Mouse (Mus musculus): Measurements from ENCODE around the gene Mdm2.

DNA sequence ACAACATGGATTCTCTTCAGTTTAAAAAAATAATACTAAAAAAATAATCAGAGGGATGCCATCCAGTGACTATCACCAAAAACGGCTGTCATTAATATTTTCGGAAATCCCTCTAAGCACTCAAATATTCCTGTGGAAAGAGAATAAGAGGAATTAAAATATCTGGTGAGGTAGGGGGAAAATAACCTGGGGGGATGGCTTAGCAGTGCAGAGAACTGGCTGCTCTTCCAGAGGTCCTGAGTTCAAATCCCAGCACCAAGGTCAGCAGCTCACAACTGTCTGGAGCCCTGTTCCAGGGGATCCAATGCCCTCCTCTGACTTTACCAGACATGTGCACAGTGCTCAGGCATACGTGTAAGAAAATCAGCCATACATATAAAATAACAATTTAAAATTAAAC lies 44.2 kb downstream of the Mdm2 start:
- no peak for TF ChIP-seq POLR2A (IDR thresholded peaks at IDR 0.05; ENCODE audit: low read depth, low read length)
- no peak for TF ChIP-seq CTCF (IDR thresholded peaks at IDR 0.05; ENCODE audit: extremely low read depth, insufficient read length, insufficient replicate concordance, low read depth, low read length)
